Mouse (Mus musculus): ENCODE measurements around the gene Spic. TPM values are rescaled to one million over a fixed set of nuclear protein-coding genes. Genes with fewer than 3 reads are reported as not detected.

The Spic gene
- 8.8 and 11.5 TPM in 2 replicates for polyA plus RNA-seq (2015; fragmentation: Nextera tagmentation; extraction: Ambion mirVana)

DNA sequence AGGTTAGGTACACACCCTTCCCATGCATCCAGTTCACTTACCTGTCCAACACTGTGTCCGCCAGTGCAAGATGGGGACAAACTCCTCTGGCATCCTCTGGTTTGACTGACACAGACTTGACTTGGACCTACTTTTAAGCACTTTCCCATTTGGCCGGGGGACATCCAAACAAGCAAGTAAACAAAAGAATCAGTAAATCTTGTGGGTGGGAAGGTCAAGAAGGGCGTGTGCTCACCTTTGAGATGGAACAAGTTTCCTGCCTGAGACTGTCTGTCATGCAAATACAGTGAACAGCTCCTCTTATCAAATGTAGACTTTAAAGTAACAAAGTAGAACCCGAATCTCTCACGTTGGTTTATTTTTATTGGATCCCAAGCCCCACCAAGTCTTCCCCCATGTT, at the start of gene Spic:
Spic (minus strand) TSS at position 91 of the 400 bp plus-strand sequence.

DNA sequence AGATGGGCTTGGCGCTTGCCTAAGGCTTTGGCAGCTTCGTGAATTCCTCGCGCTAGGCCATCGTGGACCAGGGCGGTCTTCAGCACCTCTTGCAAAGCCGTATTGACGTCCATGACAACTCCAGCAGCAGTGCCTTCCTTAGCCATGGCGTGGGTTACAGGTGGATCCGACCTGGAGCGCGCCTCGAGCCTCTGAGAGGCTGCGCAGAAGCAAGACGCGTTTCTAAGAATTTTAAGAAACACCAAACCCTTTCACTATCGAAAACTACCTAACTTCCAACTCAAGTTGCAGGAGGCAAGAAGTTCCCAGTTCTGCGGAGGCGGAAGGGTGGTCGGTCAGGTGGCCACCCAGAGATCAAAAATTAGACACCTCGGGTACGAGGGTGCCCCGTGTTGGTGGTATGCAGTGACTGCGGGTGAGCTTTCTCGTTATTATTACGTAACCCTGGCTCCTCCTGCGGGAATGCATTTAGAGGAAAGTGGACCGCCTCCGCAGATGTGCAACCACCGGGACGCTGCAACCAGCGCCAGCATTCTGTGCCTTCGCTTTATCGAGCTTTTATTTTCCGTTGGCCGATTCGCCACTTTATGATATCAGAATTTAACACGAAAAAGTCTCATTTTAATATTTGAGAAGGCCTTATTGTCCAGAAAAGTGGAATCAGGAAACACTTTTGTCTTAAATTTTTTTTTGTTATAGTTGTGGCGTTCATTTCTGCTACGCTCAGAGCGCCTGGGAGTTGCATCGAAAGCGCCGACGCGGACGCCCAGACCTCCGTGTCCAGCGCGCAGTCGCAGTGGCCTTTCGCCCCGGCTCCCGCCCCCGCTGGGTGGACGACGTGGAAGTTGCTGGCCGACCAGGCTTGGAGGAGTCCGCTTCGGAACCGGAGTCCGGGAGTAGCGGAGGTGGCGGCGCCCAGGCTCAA, 46.0 kb upstream of the Spic start, which contains the start of gene Arl1:
Arl1 (plus strand) TSS at position 288 of the 925 bp plus-strand sequence.

Other genes with a start within 250 kb of the Spic start
- gene Sycp3, start 225.4 kb downstream of the Spic start, polyA plus RNA-seq (2015; fragmentation: Nextera tagmentation; extraction: Ambion mirVana) = 0.66 and 1.1 TPM in 2 replicates
- 61.6 and 88.0 TPM in 2 replicates for gene Chpt1, start 180.9 kb downstream of the Spic start, polyA plus RNA-seq (2015; fragmentation: Nextera tagmentation; extraction: Ambion mirVana)
- gene Mybpc1, start 79.9 kb downstream of the Spic start, polyA plus RNA-seq (2015; fragmentation: Nextera tagmentation; extraction: Ambion mirVana) = 1.8 and 14.2 TPM in 2 replicates
- 182 and 185 TPM in 2 replicates for gene Arl1, start 45.8 kb upstream of the Spic start, polyA plus RNA-seq (2015; fragmentation: Nextera tagmentation; extraction: Ambion mirVana)
- gene Utp20, start 141.8 kb upstream of the Spic start, polyA plus RNA-seq (2015; fragmentation: Nextera tagmentation; extraction: Ambion mirVana) = 4.9 and 6.6 TPM in 2 replicates
- 0.11 and 0.17 TPM in 2 replicates for gene Slc5a8, start 201.0 kb upstream of the Spic start, polyA plus RNA-seq (2015; fragmentation: Nextera tagmentation; extraction: Ambion mirVana)

Measured in adrenal gland, postnatal 0 days (tissue).